Mouse (Mus musculus): Measurements from ENCODE around the gene Dennd2d. TPM values are rescaled to one million over a fixed set of nuclear protein-coding genes. Genes with fewer than 3 reads are reported as not detected.
A peak's percentile ranks its signal among the peaks of the same experiment; 100 is the strongest.

The Dennd2d gene
- total and polyA plus RNA-seq, 3 experiments: 4.5 to 8.0 TPM; not detected in 1

DNA sequence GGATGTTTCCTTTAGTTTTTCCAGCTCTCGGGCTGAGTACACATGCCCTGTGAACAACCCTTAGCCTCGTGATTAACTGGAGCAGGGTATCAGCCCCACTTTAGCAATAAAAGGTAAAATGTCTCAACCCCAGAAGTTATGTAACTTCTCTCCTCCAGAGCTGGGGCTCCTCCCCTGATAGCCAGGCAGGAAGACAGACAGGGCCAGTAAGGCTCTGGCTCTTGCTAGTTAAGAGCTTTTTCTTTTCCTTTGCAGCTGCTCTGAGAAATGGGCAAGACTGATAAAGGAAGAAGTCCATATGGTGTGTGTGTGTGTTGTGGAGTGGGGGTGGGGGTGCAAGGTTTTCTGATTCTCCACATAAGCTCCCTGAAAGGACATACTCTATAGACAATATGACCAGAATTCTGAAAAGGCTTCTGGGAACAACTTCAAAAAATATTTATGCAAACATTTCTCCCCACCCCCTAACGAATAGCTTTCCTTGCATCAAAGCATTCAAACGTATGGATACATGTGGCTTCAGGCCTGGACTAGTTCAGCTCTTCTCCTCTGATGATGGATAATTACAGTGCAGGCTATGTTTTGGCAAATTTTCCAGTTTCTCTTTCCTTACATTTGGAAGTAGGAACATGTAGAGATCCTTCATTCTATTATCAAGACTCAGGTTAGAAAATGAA lies 14.0 kb downstream of the Dennd2d start:
- 0 out of 2 replicates have a peak overlapping the region, but pooled peaks have one; percentile 6 for H3K9ac ChIP-seq (ENCODE audit: control insufficient read depth, low read depth, low read length, poor library complexity, severe bottlenecking)
- DNase-seq (ENCODE audit: low read depth, low spot score): peak; percentile 78
- H3K27ac ChIP-seq (ENCODE audit: control insufficient read depth, low read depth, low read length): peak overlapping the region; percentile 75
- H3K27me3 ChIP-seq (ENCODE audit: control insufficient read depth in 1 of 2, insufficient read depth in 2 of 2, low read length in 2 of 2): no peaks in the 10 kb centered on the region
- H3K4me3 ChIP-seq (ENCODE audit: control insufficient read depth in 1 of 2, insufficient read depth in 1 of 2, low read depth in 2 of 2, low read length in 2 of 2): no peak overlapping the region
- H3K9me3 ChIP-seq (replicated peaks; ENCODE audit: insufficient read depth, low read length): no peaks in the 10 kb centered on the region
- H3K4me1 ChIP-seq (ENCODE audit: control insufficient read depth in 1 of 2, insufficient read depth in 2 of 2, low read length in 2 of 2): peaks cover 32 to 36% of the 10 kb centered on the region in 2 experiments
- H3K36me3 ChIP-seq (ENCODE audit: control insufficient read depth in 1 of 2, insufficient read depth in 2 of 2, low read length in 2 of 2): peaks cover 0 to 42% of the 10 kb centered on the region in 2 experiments
- no peaks in the 10 kb centered on the region for H3K79me2 ChIP-seq (ENCODE audit: control insufficient read depth, insufficient read depth, low read length, poor library complexity)
- TF ChIP-seq CHD1 (IDR thresholded peaks at IDR 0.05; ENCODE audit: low read depth, low read length) (no peak), MEF2A (IDR thresholded peaks at IDR 0.05; ENCODE audit: extremely low read depth, insufficient replicate concordance, low read depth, low read length, poor library complexity, severe bottlenecking) (no peak), RCOR1 (IDR thresholded peaks at IDR 0.05; ENCODE audit: low read depth, low read length) (no peak), ETS1 (IDR thresholded peaks at IDR 0.05; ENCODE audit: low read depth, low read length) (peak; percentile 87), MXI1 (IDR thresholded peaks at IDR 0.05; ENCODE audit: low read depth, low read length) (no peak; the same call in 1 of the 2 replicates), MAFK (IDR thresholded peaks at IDR 0.05; ENCODE audit: borderline replicate concordance, low read depth, low read length) (no peak), E2F4 (IDR thresholded peaks at IDR 0.05; ENCODE audit: borderline replicate concordance, low read depth, low read length) (no peak), EP300 (IDR thresholded peaks at IDR 0.05; ENCODE audit: low read depth in 1 of 2, low read length in 2 of 2) (peak; percentile 44 to 87; a peak in 3 of 4 replicates), GABPA (IDR thresholded peaks at IDR 0.05; ENCODE audit: low read depth, low read length) (no peak), POLR2AphosphoS2 (IDR thresholded peaks at IDR 0.05; ENCODE audit: low read length) (no peak), RAD21 (IDR thresholded peaks at IDR 0.05; ENCODE audit: low read depth, low read length) (no peak), ZNF384 (IDR thresholded peaks at IDR 0.05; ENCODE audit: low read depth, low read length) (no peak), TAL1 (IDR thresholded peaks at IDR 0.05; ENCODE audit: low read length) (peak; percentile 67), NELFE (IDR thresholded peaks at IDR 0.05; ENCODE audit: low read depth, low read length) (no peak), USF1 (IDR thresholded peaks at IDR 0.05; ENCODE audit: low read depth, low read length) (no peak), MYB (IDR thresholded peaks at IDR 0.05; ENCODE audit: low read depth, low read length) (no peak), ZC3H11A (IDR thresholded peaks at IDR 0.05; ENCODE audit: low read depth, low read length) (no peak), CHD2 (IDR thresholded peaks at IDR 0.05; ENCODE audit: low read length) (peak; percentile 18; the same call in 1 of the 2 replicates), BHLHE40 (IDR thresholded peaks at IDR 0.05; ENCODE audit: borderline replicate concordance, low read depth, low read length) (no peak), TBP (IDR thresholded peaks at IDR 0.05; ENCODE audit: low read depth, low read length) (no peak), ELF1 (IDR thresholded peaks at IDR 0.05; ENCODE audit: low read depth, low read length) (no peak), USF2 (IDR thresholded peaks at IDR 0.05; ENCODE audit: borderline replicate concordance in 1 of 2, insufficient read depth in 1 of 2, low read depth in 1 of 2, low read length in 2 of 2) (no peak), NRF1 (IDR thresholded peaks at IDR 0.05; ENCODE audit: insufficient read depth, low read depth, low read length, poor library complexity, severe bottlenecking) (no peak), POLR2AphosphoS5 (IDR thresholded peaks at IDR 0.05; ENCODE audit: borderline replicate concordance, low read depth, low read length) (no peak), TCF12 (IDR thresholded peaks at IDR 0.05; ENCODE audit: low read depth, low read length) (peak; percentile 95), MAZ (IDR thresholded peaks at IDR 0.05; ENCODE audit: low read depth, low read length) (no peak), UBTF (IDR thresholded peaks at IDR 0.05; ENCODE audit: borderline replicate concordance, insufficient read depth, low read depth, low read length) (no peak), ZKSCAN1 (IDR thresholded peaks at IDR 0.05; ENCODE audit: low read depth, low read length) (no peak), MAX (IDR thresholded peaks at IDR 0.05; ENCODE audit: low read length) (no peak), HCFC1 (IDR thresholded peaks at IDR 0.05; ENCODE audit: low read depth, low read length) (no peak), SIN3A (IDR thresholded peaks at IDR 0.05; ENCODE audit: low read length) (peak; percentile 32; the same call in 1 of the 2 replicates), JUND (IDR thresholded peaks at IDR 0.05; ENCODE audit: low read depth, low read length) (no peak), POLR2A (IDR thresholded peaks at IDR 0.05; ENCODE audit: control insufficient read depth in 1 of 2, insufficient read depth in 1 of 2, low read depth in 1 of 2, low read length in 2 of 2, poor library complexity in 1 of 2) (no peak), GATA1 (IDR thresholded peaks at IDR 0.05; ENCODE audit: low read depth, low read length) (0 out of 2 replicates have a peak, but pooled peaks have one; percentile 56), SMC3 (IDR thresholded peaks at IDR 0.05; ENCODE audit: low read depth, low read length) (no peak), KAT2A (conservative IDR thresholded peaks at IDR 0.05; ENCODE audit: low read depth, low read length) (no peak), CTCF (IDR thresholded peaks at IDR 0.05 in 2 of 3, conservative IDR thresholded peaks at IDR 0.05 in 1 of 3; ENCODE audit: control insufficient read depth in 1 of 3, insufficient read depth in 1 of 3, low read depth in 2 of 3, low read length in 3 of 3, poor library complexity in 1 of 3, severe bottlenecking in 1 of 3) (no peak)
